Mouse (Mus musculus): ENCODE measurements around the gene Scrn1. TPM values are rescaled to one million over a fixed set of nuclear protein-coding genes. Genes with fewer than 3 reads are reported as not detected.

The Scrn1 gene
- 69.5 and 73.3 TPM in 2 replicates for polyA plus RNA-seq (2014; fragmentation: Nextera tagmentation; extraction: Ambion mirVana)

DNA sequence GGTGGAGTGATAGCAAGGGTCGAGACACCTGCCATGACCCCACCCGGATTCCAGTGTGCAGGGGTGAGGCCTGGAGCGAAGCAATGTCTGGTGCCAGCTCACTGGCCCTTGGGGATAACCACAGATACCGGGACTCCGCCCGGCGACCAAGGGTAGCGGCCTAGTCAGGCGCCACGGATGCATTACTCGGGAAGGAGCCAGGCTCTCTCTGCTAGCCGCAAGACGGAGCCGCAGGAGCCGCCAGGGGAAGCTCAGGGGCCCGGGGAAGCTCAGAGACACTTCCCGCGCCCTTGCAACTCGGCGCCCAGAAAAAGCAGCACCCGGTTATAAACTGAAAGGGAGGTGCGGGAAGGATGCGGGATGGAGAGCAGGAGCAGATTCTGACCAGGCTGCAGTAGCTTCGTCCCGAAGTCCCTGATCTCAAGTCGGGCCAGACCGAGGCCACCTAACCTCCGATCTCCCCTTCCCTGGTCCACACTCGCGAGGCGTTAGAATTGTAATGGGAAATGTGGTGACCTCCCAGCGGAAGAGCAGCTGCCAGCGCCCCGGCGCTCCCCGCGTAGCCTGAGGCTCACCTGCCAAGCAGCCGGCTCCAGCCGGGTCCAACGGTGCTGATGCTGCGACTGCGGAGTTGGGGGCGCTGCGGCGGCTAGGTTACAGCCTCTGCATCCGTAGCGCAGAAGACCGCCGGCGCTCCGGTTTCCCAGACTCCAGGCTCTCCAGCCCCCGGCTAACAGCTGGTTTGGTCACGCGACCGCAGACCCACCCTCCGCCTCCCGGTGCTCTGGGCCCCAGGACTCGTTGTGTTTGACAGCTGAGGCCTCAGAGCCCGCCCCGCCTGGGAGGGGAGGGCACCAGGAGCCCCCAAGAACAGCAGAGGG lies at the start of gene Scrn1:
Gene Scrn1 (minus strand): TSS at position 825 of the 881 bp plus-strand sequence.
- Histone ChIP-seq H3K27me3 (ENCODE audit: control insufficient read depth, insufficient read depth, low read length) (no peaks in the 10 kb centered on the region), H3K9me3 (ENCODE audit: control insufficient read depth, low read length) (no peaks in the 10 kb centered on the region), H3K36me3 (ENCODE audit: control insufficient read depth, insufficient read depth, low read length) (no peaks in the 10 kb centered on the region), H3K27ac (ENCODE audit: low read depth, low read length) (peak within 1 kb of the TSS; percentile 92), H3K4me3 (ENCODE audit: low read depth, low read length) (peak within 1 kb of the TSS; percentile 64), H3K9ac (ENCODE audit: low read length) (peak within 1 kb of the TSS; percentile 87), H3K4me1 (ENCODE audit: control insufficient read depth, insufficient read depth, low read length) (peaks cover 27% of the 10 kb centered on the region), H3K4me2 (peak within 1 kb of the TSS; percentile 83)
- WGBS, result under 1% methylated on average over 59 of the region's 60 CpGs
- peak; percentile 97 for DNase-seq (ENCODE audit: low spot score, missing footprints)
- peak; percentile 88 for ATAC-seq (ENCODE audit: low FRiP score)

DNA sequence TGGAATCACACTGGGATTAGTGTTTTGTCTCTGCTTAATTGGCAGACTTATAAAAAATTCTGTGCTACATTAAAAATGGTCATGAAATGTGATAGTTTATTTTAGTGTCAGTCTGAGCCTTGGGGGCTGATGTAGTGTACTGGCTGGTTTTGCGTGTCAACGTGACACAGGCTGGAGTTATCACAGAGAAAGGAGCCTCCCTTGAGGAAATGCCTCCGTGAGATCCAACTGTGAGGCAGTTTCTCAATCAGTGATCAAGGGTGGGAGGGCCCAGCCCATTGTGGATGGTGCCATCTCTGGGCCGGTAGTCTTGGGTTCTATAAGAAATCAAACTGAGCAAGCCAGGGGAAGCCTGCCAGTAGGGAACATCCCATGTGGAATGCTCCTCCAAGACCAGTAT lies 40.0 kb upstream of the Scrn1 start:
- Histone ChIP-seq H3K36me3 (ENCODE audit: control insufficient read depth, insufficient read depth, low read length) (no peaks in the 10 kb centered on the region), H3K4me1 (ENCODE audit: control insufficient read depth, insufficient read depth, low read length) (no peaks in the 10 kb centered on the region), H3K4me2 (no peak overlapping the region), H3K9me3 (ENCODE audit: control insufficient read depth, low read length) (no peaks in the 10 kb centered on the region; the same call in 1 of the 2 replicates), H3K9ac (ENCODE audit: low read length) (no peak overlapping the region), H3K27ac (ENCODE audit: low read depth, low read length) (no peak overlapping the region), H3K27me3 (ENCODE audit: control insufficient read depth, insufficient read depth, low read length) (no peaks in the 10 kb centered on the region), H3K4me3 (ENCODE audit: low read depth, low read length) (no peak overlapping the region)
- DNase-seq (ENCODE audit: low spot score, missing footprints), result no peak
- 73% methylated on average over 4 of the region's 4 CpGs for WGBS
- ATAC-seq (ENCODE audit: low FRiP score), result no peak

- no peaks in the 10 kb centered on the region for H3K36me3 ChIP-seq (ENCODE audit: control insufficient read depth, insufficient read depth, low read length)
- ATAC-seq (ENCODE audit: low FRiP score) (no peak), DNase-seq (ENCODE audit: low spot score, missing footprints) (no peak)
- H3K9ac ChIP-seq (ENCODE audit: low read length), result no peak overlapping the region
- H3K27ac ChIP-seq (ENCODE audit: low read depth, low read length), result no peak overlapping the region
- no peaks in the 10 kb centered on the region for H3K4me1 ChIP-seq (ENCODE audit: control insufficient read depth, insufficient read depth, low read length)
- H3K9me3 ChIP-seq (ENCODE audit: control insufficient read depth, low read length), result no peaks in the 10 kb centered on the region; the same call in 1 of the 2 replicates
- no peak overlapping the region for H3K4me2 ChIP-seq
- H3K4me3 ChIP-seq (ENCODE audit: low read depth, low read length), result no peak overlapping the region
- no peaks in the 10 kb centered on the region for H3K27me3 ChIP-seq (ENCODE audit: control insufficient read depth, insufficient read depth, low read length)
- WGBS, result 92% methylated on average over 1 of the region's 1 CpGs
These were observed 37.9 kb upstream of the Scrn1 start for GRCm38 (mm10) chr6:54604001-54604715.

- H3K36me3 ChIP-seq (ENCODE audit: control insufficient read depth, insufficient read depth, low read length), result no peaks in the 10 kb centered on the region
- H3K9me3 ChIP-seq (ENCODE audit: control insufficient read depth, low read length), result no peaks in the 10 kb centered on the region; the same call in 1 of the 2 replicates
- DNase-seq (ENCODE audit: low spot score, missing footprints) (no peak), ATAC-seq (ENCODE audit: low FRiP score) (no peak)
- no peak overlapping the region for H3K9ac ChIP-seq (ENCODE audit: low read length)
- H3K4me1 ChIP-seq (ENCODE audit: control insufficient read depth, insufficient read depth, low read length), result no peaks in the 10 kb centered on the region
- H3K4me2 ChIP-seq, result no peak overlapping the region
- H3K4me3 ChIP-seq (ENCODE audit: low read depth, low read length), result no peak overlapping the region
- WGBS, result 90% methylated on average over 2 of the region's 2 CpGs
- H3K27me3 ChIP-seq (ENCODE audit: control insufficient read depth, insufficient read depth, low read length), result no peaks in the 10 kb centered on the region
- no peak overlapping the region for H3K27ac ChIP-seq (ENCODE audit: low read depth, low read length)
These were observed 36.6 kb upstream of the Scrn1 start for GRCm38 (mm10) chr6:54602891-54603290.

- no peak overlapping the region for H3K27ac ChIP-seq (ENCODE audit: low read depth, low read length)
- H3K27me3 ChIP-seq (ENCODE audit: control insufficient read depth, insufficient read depth, low read length), result no peaks in the 10 kb centered on the region
- no peak overlapping the region for H3K4me2 ChIP-seq
- no peaks in the 10 kb centered on the region; the same call in 1 of the 2 replicates for H3K9me3 ChIP-seq (ENCODE audit: control insufficient read depth, low read length)
- DNase-seq (ENCODE audit: low spot score, missing footprints), result no peak
- 88% methylated on average over 5 of the region's 5 CpGs for WGBS
- ATAC-seq (ENCODE audit: low FRiP score), result no peak
- no peak overlapping the region for H3K4me3 ChIP-seq (ENCODE audit: low read depth, low read length)
- H3K4me1 ChIP-seq (ENCODE audit: control insufficient read depth, insufficient read depth, low read length), result peaks cover 7% of the 10 kb centered on the region
- no peak overlapping the region for H3K9ac ChIP-seq (ENCODE audit: low read length)
- H3K36me3 ChIP-seq (ENCODE audit: control insufficient read depth, insufficient read depth, low read length), result no peaks in the 10 kb centered on the region
These were observed 34.5 kb upstream of the Scrn1 start for GRCm38 (mm10) chr6:54600681-54601347.

- Histone ChIP-seq H3K4me2 (no peak overlapping the region), H3K9me3 (ENCODE audit: control insufficient read depth, low read length) (no peaks in the 10 kb centered on the region), H3K27me3 (ENCODE audit: control insufficient read depth, insufficient read depth, low read length) (no peaks in the 10 kb centered on the region), H3K9ac (ENCODE audit: low read length) (no peak overlapping the region), H3K4me3 (ENCODE audit: low read depth, low read length) (no peak overlapping the region), H3K4me1 (ENCODE audit: control insufficient read depth, insufficient read depth, low read length) (peaks cover 9% of the 10 kb centered on the region), H3K27ac (ENCODE audit: low read depth, low read length) (no peak overlapping the region), H3K36me3 (ENCODE audit: control insufficient read depth, insufficient read depth, low read length) (no peaks in the 10 kb centered on the region)
- DNase-seq (ENCODE audit: low spot score, missing footprints) (no peak), ATAC-seq (ENCODE audit: low FRiP score) (no peak)
- 90% methylated on average over 3 of the region's 3 CpGs for WGBS
These were observed 31.4 kb upstream of the Scrn1 start for GRCm38 (mm10) chr6:54597711-54598110.

- no peaks in the 10 kb centered on the region for H3K9me3 ChIP-seq (ENCODE audit: control insufficient read depth, low read length)
- no peak within 1 kb of the TSS for H3K9ac ChIP-seq (ENCODE audit: low read length)
- peak within 1 kb of the TSS; percentile 77 for H3K4me2 ChIP-seq
- no peaks in the 10 kb centered on the region for H3K36me3 ChIP-seq (ENCODE audit: control insufficient read depth, insufficient read depth, low read length)
- H3K27me3 ChIP-seq (ENCODE audit: control insufficient read depth, insufficient read depth, low read length), result no peaks in the 10 kb centered on the region
- no peak for ATAC-seq (ENCODE audit: low FRiP score)
- DNase-seq (ENCODE audit: low spot score, missing footprints), result no peak
- no peak within 1 kb of the TSS for H3K27ac ChIP-seq (ENCODE audit: low read depth, low read length)
- peaks cover 11% of the 10 kb centered on the region for H3K4me1 ChIP-seq (ENCODE audit: control insufficient read depth, insufficient read depth, low read length)
- H3K4me3 ChIP-seq (ENCODE audit: low read depth, low read length), result peak within 1 kb of the TSS; percentile 84; the same call in 1 of the 2 replicates
- 84% methylated on average over 4 of the region's 4 CpGs for WGBS
These were observed 30.9 kb upstream of the Scrn1 start, which contains the start of gene Fkbp14 for GRCm38 (mm10) chr6:54597208-54597607. Fkbp14 (minus strand) TSS chr6:54597308.

DNA sequence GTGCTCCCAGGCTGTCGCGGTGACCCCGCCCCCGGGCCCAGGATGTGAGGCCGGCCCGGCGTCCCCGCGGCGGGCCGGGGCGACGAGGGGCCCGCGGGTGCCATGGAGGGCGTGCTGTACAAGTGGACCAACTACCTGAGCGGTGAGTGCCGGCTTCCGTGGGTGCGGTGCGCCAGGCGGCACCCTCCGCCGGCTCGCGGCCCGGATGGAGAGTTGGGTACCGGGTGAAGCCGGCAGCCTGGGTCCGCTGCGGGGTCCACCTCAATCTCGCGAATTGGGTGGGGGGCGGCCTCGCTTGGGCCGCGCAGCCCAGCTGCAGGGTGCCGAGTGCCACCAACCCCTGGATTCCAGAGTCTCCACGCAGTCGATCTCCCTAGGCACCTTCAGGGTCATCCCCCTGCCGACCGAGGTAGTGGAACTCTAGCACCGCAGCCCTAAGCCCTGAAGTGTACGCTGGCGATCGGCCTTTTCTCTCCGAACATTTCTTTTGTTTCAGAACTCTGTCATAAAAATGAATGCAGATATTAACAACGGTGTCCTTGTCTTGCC lies 29.1 kb upstream of the Scrn1 start:
- WGBS, result under 1% methylated on average over 44 of the region's 48 CpGs
- peak overlapping the region; percentile 84 for H3K4me3 ChIP-seq (ENCODE audit: low read depth, low read length)
- H3K27ac ChIP-seq (ENCODE audit: low read depth, low read length), result peak overlapping the region; percentile 44; the same call in 1 of the 2 replicates
- peaks cover 14% of the 10 kb centered on the region for H3K4me1 ChIP-seq (ENCODE audit: control insufficient read depth, insufficient read depth, low read length)
- DNase-seq (ENCODE audit: low spot score, missing footprints) (no peak), ATAC-seq (ENCODE audit: low FRiP score) (no peak; the same call in 1 of the 2 replicates)
- no peaks in the 10 kb centered on the region for H3K27me3 ChIP-seq (ENCODE audit: control insufficient read depth, insufficient read depth, low read length)
- peak overlapping the region; percentile 88 for H3K9ac ChIP-seq (ENCODE audit: low read length)
- H3K4me2 ChIP-seq, result peak overlapping the region; percentile 77
- H3K9me3 ChIP-seq (ENCODE audit: control insufficient read depth, low read length), result no peaks in the 10 kb centered on the region
- no peaks in the 10 kb centered on the region for H3K36me3 ChIP-seq (ENCODE audit: control insufficient read depth, insufficient read depth, low read length)

Data from midbrain, embryonic 11.5 days (tissue).